Mouse (Mus musculus) liver, embryonic 11.5 days (tissue): ENCODE results near the gene Rchy1. TPM values are rescaled to one million over a fixed set of nuclear protein-coding genes. Genes with fewer than 3 reads are reported as not detected.
A peak's percentile ranks its signal among the peaks of the same experiment; 100 is the strongest.

Experiments
- ATAC-seq: fragments of 200-750 bp; cut with Nextera tagmentation; replicated peaks from 2 replicates; pipeline ENCODE4 v1.8.0; 2017; ENCODE audit warnings: moderate number of reproducible peaks, mild to moderate bottlenecking, moderate TSS enrichment, moderate library complexity; ENCODE audit not compliant: low FRiP score
- DNase-seq: peaks from one replicate; pipeline ENCODE4 v3.0.0-alpha.2; 2017; ENCODE audit warnings: low spot score
- H3K27ac ChIP-seq: fragments of 300-500 bp; sonication (generic); 2 replicates; pipeline ENCODE4 v1.5.1; 2014; ENCODE audit warnings: mild to moderate bottlenecking, low read depth, low read length, control low read depth
- H3K27me3 ChIP-seq: fragments of 300-500 bp; sonication (generic); replicated peaks from 2 replicates; pipeline ENCODE4 v1.6.1; 2014; ENCODE audit warnings: low read length, mixed read lengths; ENCODE audit not compliant: control insufficient read depth, insufficient read depth
- H3K36me3 ChIP-seq: fragments of 300-500 bp; sonication (generic); 2 replicates; pipeline ENCODE4 v1.6.1; 2014; ENCODE audit warnings: mild to moderate bottlenecking, low read length, moderate library complexity, mixed read lengths; ENCODE audit not compliant: control insufficient read depth, insufficient read depth
- H3K4me1 ChIP-seq: fragments of 300-500 bp; sonication (generic); replicated peaks from 2 replicates; pipeline ENCODE4 v1.6.1; 2014; ENCODE audit warnings: low read length, mixed read lengths; ENCODE audit not compliant: control insufficient read depth, insufficient read depth
- H3K4me2 ChIP-seq: fragments of 300-500 bp; sonication (generic); 2 replicates; pipeline ENCODE4 v1.6.1; 2014; ENCODE audit warnings: mild to moderate bottlenecking, control low read depth, moderate library complexity
- H3K4me3 ChIP-seq: fragments of 300-500 bp; sonication (generic); 2 replicates; pipeline ENCODE4 v1.5.1; 2014; ENCODE audit warnings: low read depth, low read length, control low read depth
- H3K9ac ChIP-seq: fragments of 300-500 bp; sonication (generic); 2 replicates; pipeline ENCODE4 v1.6.1; 2014; ENCODE audit warnings: low read depth, low read length, control low read depth
- H3K9me3 ChIP-seq: fragments of 300-500 bp; sonication (generic); 2 replicates; pipeline ENCODE4 v1.6.1; 2016; ENCODE audit warnings: low read length, inconsistent platforms, mixed read lengths; ENCODE audit not compliant: control insufficient read depth
- WGBS: fragments of 180-500 bp; shearing (Covaris S2); extraction: QIAGEN DNeasy Blood & Tissue Kit; methylation state at CpG from one replicate; pipeline ENCODE4 v1.1.7; 2014; 5-methylcytosine and 5-hydroxymethylcytosine counted together
- polyA plus RNA-seq: library from polyadenylated mRNA; unstranded; fragments of >200 nt; fragmentation: Nextera tagmentation; extraction: Ambion mirVana; gene quantifications from 2 replicates; pipeline ENCODE4 v1.2.1, GENCODE M21; 2014

The Rchy1 gene
- polyA plus RNA-seq, 1 experiment from 2014 or later, result 46.9 TPM

DNA sequence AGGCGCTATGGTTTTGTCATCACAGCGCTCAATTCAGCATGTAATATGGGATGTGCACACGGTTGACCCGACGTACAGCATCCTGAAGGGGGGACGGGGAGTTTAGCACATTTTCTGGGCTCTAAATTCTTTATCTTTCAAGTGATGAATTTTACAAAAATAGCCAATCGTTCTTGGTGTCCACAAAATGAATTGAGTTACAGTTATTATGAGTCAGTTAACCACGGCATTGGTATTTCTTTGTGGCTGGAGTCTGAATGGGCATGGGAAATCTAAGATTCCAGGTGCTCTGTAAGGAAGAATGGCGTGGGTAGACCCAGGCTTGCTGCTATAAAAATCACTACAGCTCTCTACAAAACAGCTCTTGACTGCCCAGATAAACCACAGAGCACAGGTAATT is 26.4 kb upstream of the Rchy1 start:
- Histone ChIP-seq H3K4me3 (no peak overlapping the region), H3K36me3 (no peaks in the 10 kb centered on the region), H3K9ac (no peak overlapping the region), H3K4me1 (no peaks in the 10 kb centered on the region), H3K27me3 (no peaks in the 10 kb centered on the region), H3K27ac (no peak overlapping the region), H3K4me2 (no peak overlapping the region), H3K9me3 (no peaks in the 10 kb centered on the region)
- no peak for ATAC-seq
- DNase-seq, result no peak
- WGBS, result 84% methylated on average over 9 of the region's 9 CpGs

- Histone ChIP-seq H3K4me3 (no peak overlapping the region), H3K27ac (no peak overlapping the region), H3K9me3 (no peaks in the 10 kb centered on the region), H3K4me2 (no peak overlapping the region), H3K9ac (no peak overlapping the region), H3K27me3 (no peaks in the 10 kb centered on the region), H3K4me1 (no peaks in the 10 kb centered on the region), H3K36me3 (no peaks in the 10 kb centered on the region)
- DNase-seq (no peak), ATAC-seq (no peak)
- WGBS, result 93% methylated on average over 2 of the region's 2 CpGs
Observed at GRCm38 (mm10) chr5:91987799-91988198, 24.9 kb upstream of the Rchy1 start.

DNA sequence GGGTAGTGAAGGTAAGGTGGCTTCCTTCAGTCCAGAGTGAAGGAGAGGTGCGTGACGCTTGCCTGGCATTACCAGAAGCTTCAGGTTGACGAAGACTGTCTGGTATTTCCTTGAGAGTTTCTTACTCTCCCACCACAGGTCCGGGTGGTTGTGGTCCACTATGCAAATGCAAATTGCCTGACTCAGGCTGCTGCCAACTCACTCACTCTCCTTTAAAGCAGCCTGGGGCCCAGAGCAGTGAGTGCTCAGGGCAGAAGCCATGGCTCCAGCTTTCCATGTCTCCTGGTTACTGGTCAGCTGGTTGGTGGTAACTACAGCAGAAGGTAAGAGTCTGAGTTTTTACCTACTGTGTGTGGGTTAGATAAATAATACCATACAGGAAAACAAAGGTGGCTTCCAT is 24.4 kb upstream of the Rchy1 start, which contains the start of gene Odaph:
Gene Odaph, plus strand, starts transcription at position 240 of the 400 bp plus-strand sequence.
- H3K4me3 ChIP-seq, result no peak within 1 kb of the TSS
- H3K9ac ChIP-seq, result no peak within 1 kb of the TSS
- H3K27me3 ChIP-seq, result no peaks in the 10 kb centered on the region
- H3K27ac ChIP-seq, result no peak within 1 kb of the TSS
- H3K36me3 ChIP-seq, result no peaks in the 10 kb centered on the region
- H3K4me1 ChIP-seq, result no peaks in the 10 kb centered on the region
- DNase-seq (no peak), ATAC-seq (no peak)
- WGBS, result 67% methylated on average over 4 of the region's 4 CpGs
- no peak within 1 kb of the TSS for H3K4me2 ChIP-seq
- H3K9me3 ChIP-seq, result no peaks in the 10 kb centered on the region

DNA sequence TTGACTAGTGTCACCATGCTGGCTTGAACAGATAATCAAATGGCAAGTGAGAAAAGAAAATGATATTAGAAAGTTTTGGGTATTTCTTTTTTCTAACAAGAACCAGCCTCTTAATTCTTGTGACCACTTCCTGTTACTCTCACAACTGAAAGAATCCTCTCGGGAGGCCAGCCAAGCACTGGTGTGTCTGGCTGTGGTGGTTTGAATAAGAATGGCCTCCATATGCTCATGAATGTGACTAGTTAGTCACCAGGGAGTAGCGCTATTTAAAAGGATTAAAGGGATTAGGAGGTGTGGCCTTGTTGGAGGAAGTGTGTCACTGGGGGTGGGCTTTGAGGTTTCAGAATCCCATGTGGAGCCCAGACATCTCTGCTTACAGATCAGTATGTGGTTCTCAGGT is 22.9 kb upstream of the Rchy1 start:
- WGBS, result 62% methylated on average over 2 of the region's 2 CpGs
- Histone ChIP-seq H3K4me3 (no peak overlapping the region), H3K36me3 (no peaks in the 10 kb centered on the region), H3K4me2 (no peak overlapping the region), H3K27ac (no peak overlapping the region), H3K9me3 (no peaks in the 10 kb centered on the region), H3K9ac (no peak overlapping the region), H3K4me1 (no peaks in the 10 kb centered on the region), H3K27me3 (no peaks in the 10 kb centered on the region)
- ATAC-seq (no peak), DNase-seq (no peak)

DNA sequence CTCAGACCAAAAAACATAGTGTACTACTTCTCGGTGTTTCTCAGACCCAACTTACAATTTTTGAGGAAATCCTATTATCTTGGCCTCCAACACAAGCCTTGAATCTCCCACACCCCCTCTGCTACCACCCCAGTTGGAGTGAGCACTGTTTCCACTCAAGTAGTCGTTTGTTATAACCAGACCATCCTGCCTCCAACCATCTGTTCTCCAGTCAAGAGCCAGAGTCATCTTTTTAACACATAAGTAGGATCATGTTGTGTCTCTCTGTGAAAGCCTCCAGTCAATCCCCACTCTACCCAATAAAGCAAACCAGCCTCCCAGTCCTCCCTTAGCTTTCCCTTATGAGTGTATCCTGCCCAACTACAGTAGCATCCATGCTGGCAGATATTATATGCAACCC is 20.6 kb upstream of the Rchy1 start:
- Histone ChIP-seq H3K27me3 (no peaks in the 10 kb centered on the region), H3K4me1 (no peaks in the 10 kb centered on the region), H3K4me2 (no peak overlapping the region), H3K27ac (no peak overlapping the region), H3K4me3 (no peak overlapping the region), H3K9me3 (no peaks in the 10 kb centered on the region), H3K9ac (no peak overlapping the region), H3K36me3 (no peaks in the 10 kb centered on the region)
- DNase-seq (no peak), ATAC-seq (no peak)
- 68% methylated on average over 2 of the region's 2 CpGs for WGBS

GRCm38 (mm10) chr5:91981176-91981840 is 18.4 kb upstream of the Rchy1 start:
- Histone ChIP-seq H3K9me3 (no peaks in the 10 kb centered on the region), H3K27me3 (no peaks in the 10 kb centered on the region), H3K36me3 (no peaks in the 10 kb centered on the region), H3K4me2 (no peak overlapping the region), H3K4me3 (no peak overlapping the region), H3K9ac (no peak overlapping the region), H3K4me1 (no peaks in the 10 kb centered on the region), H3K27ac (no peak overlapping the region)
- DNase-seq (no peak), ATAC-seq (0 out of 2 replicates have a peak, but pooled peaks have one; percentile 29)
- 85% methylated on average over 11 of the region's 11 CpGs for WGBS

- H3K27ac ChIP-seq, result no peak overlapping the region
- 79% methylated on average over 2 of the region's 2 CpGs for WGBS
Observed at GRCm38 (mm10) chr5:91977397-91977770, 14.5 kb upstream of the Rchy1 start.

DNA sequence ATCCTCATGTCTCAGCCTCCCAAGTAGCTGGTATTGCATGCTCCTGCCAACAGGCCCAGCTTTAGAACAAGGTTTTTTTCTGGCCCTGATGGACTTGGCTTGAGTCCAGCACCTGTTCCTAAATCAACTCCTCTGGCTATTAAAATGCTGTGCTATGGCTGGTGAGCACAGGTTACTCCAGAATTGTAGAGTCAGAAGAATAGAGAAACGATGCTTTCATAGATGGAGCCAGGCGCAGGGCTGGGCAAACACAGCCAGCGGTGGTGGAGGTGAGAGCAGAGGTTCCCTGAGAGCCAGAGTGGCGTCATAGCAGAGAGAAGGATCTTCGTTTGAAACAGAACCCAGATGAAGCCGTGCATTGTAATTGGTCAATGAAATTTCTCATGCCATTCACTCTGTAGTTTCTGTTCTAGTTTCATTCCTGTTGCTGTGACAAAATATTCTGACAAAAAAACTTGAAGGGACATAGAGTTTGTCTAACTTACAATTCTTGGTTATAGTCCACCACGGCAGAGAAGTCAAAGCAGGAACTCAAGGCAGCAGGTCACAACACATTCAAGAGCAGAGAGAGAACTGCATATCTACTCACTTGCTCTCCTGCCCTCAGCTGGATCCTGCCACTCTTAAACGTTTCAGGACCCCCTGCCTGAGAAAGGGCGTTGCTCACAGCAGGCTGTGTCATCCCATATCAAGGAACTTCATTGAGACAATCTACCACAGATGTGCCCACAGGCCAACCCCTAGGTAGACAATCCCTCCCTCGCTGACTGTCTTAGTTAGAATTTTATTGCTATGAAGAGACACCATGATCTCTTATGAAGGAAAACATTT is 13.9 kb upstream of the Rchy1 start:
- H3K9ac ChIP-seq, result no peak overlapping the region
- no peaks in the 10 kb centered on the region for H3K27me3 ChIP-seq
- H3K27ac ChIP-seq, result no peak overlapping the region
- no peaks in the 10 kb centered on the region for H3K36me3 ChIP-seq
- H3K4me3 ChIP-seq, result no peak overlapping the region
- no peak overlapping the region for H3K4me2 ChIP-seq
- 75% methylated on average over 10 of the region's 10 CpGs for WGBS
- no peaks in the 10 kb centered on the region for H3K9me3 ChIP-seq
- ATAC-seq (no peak), DNase-seq (no peak)
- H3K4me1 ChIP-seq, result no peaks in the 10 kb centered on the region

More at GRCm38 (mm10) chr5:91977397-91977770, 14.5 kb upstream of the Rchy1 start:
- Histone ChIP-seq H3K36me3 (no peaks in the 10 kb centered on the region), H3K4me2 (no peak overlapping the region), H3K9ac (no peak overlapping the region), H3K4me1 (no peaks in the 10 kb centered on the region), H3K4me3 (no peak overlapping the region), H3K27me3 (no peaks in the 10 kb centered on the region), H3K9me3 (no peaks in the 10 kb centered on the region)
- DNase-seq (no peak), ATAC-seq (no peak)

DNA sequence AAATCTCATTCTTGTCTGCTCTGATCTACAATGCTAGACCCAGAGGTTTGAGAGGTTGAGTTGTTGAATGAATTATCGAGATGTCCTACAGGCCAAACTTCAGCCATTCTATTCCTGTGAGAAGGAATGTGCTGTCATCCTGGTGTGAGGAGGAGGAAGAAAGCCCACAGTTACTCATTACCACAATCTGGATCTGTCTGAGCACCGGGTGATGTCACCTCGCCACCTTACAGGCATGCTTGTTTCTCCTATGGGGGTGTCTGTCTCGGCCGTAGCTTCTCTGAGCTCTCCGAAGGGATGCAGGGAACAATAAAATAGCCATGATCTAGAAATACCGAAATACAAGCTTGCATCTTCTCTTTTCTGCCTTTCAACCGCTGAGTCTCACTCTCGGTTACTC is 12.9 kb upstream of the Rchy1 start:
- no peak overlapping the region for H3K27ac ChIP-seq
- H3K9ac ChIP-seq, result no peak overlapping the region
- no peak overlapping the region for H3K4me3 ChIP-seq
- H3K4me2 ChIP-seq, result no peak overlapping the region
- DNase-seq, result no peak
- H3K9me3 ChIP-seq, result no peaks in the 10 kb centered on the region
- no peaks in the 10 kb centered on the region for H3K4me1 ChIP-seq
- ATAC-seq, result no peak
- 92% methylated on average over 9 of the region's 9 CpGs for WGBS
- no peaks in the 10 kb centered on the region for H3K27me3 ChIP-seq
- H3K36me3 ChIP-seq, result no peaks in the 10 kb centered on the region
